Mouse (Mus musculus) kidney, embryonic 15.5 days (tissue): ENCODE results near the gene Cltb. TPM values are rescaled to one million over a fixed set of nuclear protein-coding genes. Genes with fewer than 3 reads are reported as not detected.
A peak's percentile ranks its signal among the peaks of the same experiment; 100 is the strongest.

Experiments used
- ATAC-seq: fragments of 200-750 bp; cut with Nextera tagmentation; replicated peaks from 2 replicates; pipeline ENCODE4 v1.8.0; 2017; ENCODE audit warnings: moderate TSS enrichment; ENCODE audit not compliant: low FRiP score
- H3K27ac ChIP-seq: fragments of 300-500 bp; sonication (generic); 2 replicates; pipeline ENCODE4 v1.5.1; 2015; ENCODE audit warnings: mild to moderate bottlenecking, inconsistent platforms
- H3K27me3 ChIP-seq: fragments of 300-500 bp; sonication (generic); 2 replicates; pipeline ENCODE4 v1.6.1; 2015; ENCODE audit warnings: inconsistent platforms
- H3K36me3 ChIP-seq: fragments of 300-500 bp; sonication (generic); 2 replicates; pipeline ENCODE4 v1.6.1; 2015; ENCODE audit warnings: inconsistent platforms
- H3K4me1 ChIP-seq: fragments of 300-500 bp; sonication (generic); 2 replicates; pipeline ENCODE4 v1.6.1; 2015; ENCODE audit warnings: inconsistent platforms
- H3K4me2 ChIP-seq: fragments of 300-500 bp; sonication (generic); 2 replicates; pipeline ENCODE4 v1.6.1; 2015; ENCODE audit warnings: moderate library complexity, mild to moderate bottlenecking, inconsistent platforms
- H3K4me3 ChIP-seq: fragments of 300-500 bp; sonication (generic); replicated peaks from 2 replicates; pipeline ENCODE4 v1.5.1; 2015; ENCODE audit warnings: mild to moderate bottlenecking, inconsistent platforms
- H3K9ac ChIP-seq: fragments of 300-500 bp; sonication (generic); 2 replicates; pipeline ENCODE4 v1.6.1; 2015; ENCODE audit warnings: mild to moderate bottlenecking, inconsistent platforms
- H3K9me3 ChIP-seq: fragments of 300-500 bp; sonication (generic); replicated peaks from 2 replicates; pipeline ENCODE4 v1.6.1; 2016; ENCODE audit warnings: inconsistent platforms
- WGBS: fragments of 180-500 bp; shearing (Covaris S2); methylation state at CpG from one replicate; pipeline ENCODE4 v1.1.7; 2015; ENCODE audit warnings: mixed read lengths; 5-methylcytosine and 5-hydroxymethylcytosine counted together
- polyA plus RNA-seq: library from polyadenylated mRNA; unstranded; fragments of >200 nt; fragmentation: Nextera tagmentation; extraction: Ambion mirVana; gene quantifications from 2 replicates; pipeline ENCODE4 v1.2.1, GENCODE M21; 2015

Gene Cltb
- polyA plus RNA-seq, 1 experiment from 2014 or later, result 45.6 TPM

- Histone ChIP-seq H3K4me1 (peaks cover 31% of the 10 kb centered on the region), H3K9me3 (no peaks in the 10 kb centered on the region), H3K9ac (no peak overlapping the region), H3K36me3 (peaks cover 14% of the 10 kb centered on the region), H3K4me2 (no peak overlapping the region), H3K27ac (no peak overlapping the region), H3K4me3 (no peak overlapping the region), H3K27me3 (0 out of 2 replicates have a peak, but pooled peaks cover 4% of the 10 kb centered on the region)
- ATAC-seq, result no peak
- WGBS, result 77% methylated on average over 4 of the region's 4 CpGs
Observed at GRCm38 (mm10) chr13:54572621-54573020, 38.5 kb downstream of the Cltb start.

GRCm38 (mm10) chr13:54571637-54572036 lies 39.5 kb downstream of the Cltb start:
- Histone ChIP-seq H3K9me3 (no peaks in the 10 kb centered on the region), H3K27ac (no peak overlapping the region), H3K4me3 (no peak overlapping the region), H3K4me2 (no peak overlapping the region), H3K36me3 (peaks cover 4% of the 10 kb centered on the region), H3K27me3 (0 out of 2 replicates have a peak, but pooled peaks cover 4% of the 10 kb centered on the region), H3K4me1 (peaks cover 26% of the 10 kb centered on the region), H3K9ac (no peak overlapping the region)
- no peak for ATAC-seq
- 54% methylated on average over 2 of the region's 2 CpGs for WGBS

- WGBS, result 79% methylated on average over 4 of the region's 4 CpGs
- H3K4me3 ChIP-seq, result no peak overlapping the region
- H3K9me3 ChIP-seq, result no peaks in the 10 kb centered on the region
- H3K4me1 ChIP-seq, result peaks cover 19% of the 10 kb centered on the region
- 0 out of 2 replicates have a peak, but pooled peaks cover 4% of the 10 kb centered on the region for H3K27me3 ChIP-seq
- H3K36me3 ChIP-seq, result no peaks in the 10 kb centered on the region
- no peak overlapping the region for H3K4me2 ChIP-seq
- no peak overlapping the region for H3K27ac ChIP-seq
- H3K9ac ChIP-seq, result no peak overlapping the region
- ATAC-seq, result no peak
Observed at GRCm38 (mm10) chr13:54570736-54571135, 40.4 kb downstream of the Cltb start.

- Histone ChIP-seq H3K4me2 (no peak overlapping the region), H3K9ac (no peak overlapping the region), H3K27ac (no peak overlapping the region), H3K36me3 (no peaks in the 10 kb centered on the region), H3K4me1 (peaks cover 18% of the 10 kb centered on the region), H3K27me3 (0 out of 2 replicates have a peak, but pooled peaks cover 4% of the 10 kb centered on the region), H3K9me3 (no peaks in the 10 kb centered on the region), H3K4me3 (no peak overlapping the region)
- 49% methylated on average over 1 of the region's 1 CpGs for WGBS
- no peak for ATAC-seq
Observed at GRCm38 (mm10) chr13:54569282-54569681, 41.9 kb downstream of the Cltb start.

- Histone ChIP-seq H3K9me3 (no peaks in the 10 kb centered on the region), H3K4me1 (peaks cover 21% of the 10 kb centered on the region), H3K4me2 (no peak overlapping the region), H3K27ac (no peak overlapping the region), H3K27me3 (no peaks in the 10 kb centered on the region), H3K4me3 (no peak overlapping the region), H3K9ac (no peak overlapping the region), H3K36me3 (no peaks in the 10 kb centered on the region)
- no peak for ATAC-seq
- 46% methylated on average over 5 of the region's 5 CpGs for WGBS
Observed at GRCm38 (mm10) chr13:54568380-54568779, 42.8 kb downstream of the Cltb start.

GRCm38 (mm10) chr13:54565594-54566345 lies 45.4 kb downstream of the Cltb start:
- H3K4me2 ChIP-seq, result peak overlapping the region; percentile 80
- H3K9ac ChIP-seq, result peak overlapping the region; percentile 96; the same call in 1 of the 2 replicates
- WGBS, result 35% methylated on average over 8 of the region's 8 CpGs
- H3K4me3 ChIP-seq, result peak overlapping the region; percentile 95
- peak; percentile 36 for ATAC-seq
- H3K27me3 ChIP-seq, result no peaks in the 10 kb centered on the region
- H3K4me1 ChIP-seq, result peaks cover 30% of the 10 kb centered on the region
- H3K36me3 ChIP-seq, result peaks cover 24% of the 10 kb centered on the region
- H3K27ac ChIP-seq, result peak overlapping the region; percentile 74
- H3K9me3 ChIP-seq, result no peaks in the 10 kb centered on the region

GRCm38 (mm10) chr13:54565201-54565581 lies 46.0 kb downstream of the Cltb start, which contains the start of gene 4833439L19Rik:
4833439L19Rik (minus strand) TSS chr13:54565435.
- Histone ChIP-seq H3K9me3 (no peaks in the 10 kb centered on the region), H3K27me3 (no peaks in the 10 kb centered on the region), H3K4me3 (peak within 1 kb of the TSS; percentile 95), H3K4me1 (peaks cover 30% of the 10 kb centered on the region), H3K4me2 (peak within 1 kb of the TSS; percentile 80), H3K9ac (peak within 1 kb of the TSS; percentile 96), H3K27ac (peak within 1 kb of the TSS; percentile 74), H3K36me3 (peaks cover 30% of the 10 kb centered on the region)
- peak; percentile 95 for ATAC-seq
- under 1% methylated on average over 27 of the region's 27 CpGs for WGBS

GRCm38 (mm10) chr13:54564232-54565200 lies 46.6 kb downstream of the Cltb start:
- 8% methylated on average over 45 of the region's 45 CpGs for WGBS
- H3K27ac ChIP-seq, result peak overlapping the region; percentile 74
- peak overlapping the region; percentile 95 for H3K4me3 ChIP-seq
- peak; percentile 45 for ATAC-seq
- H3K36me3 ChIP-seq, result peaks cover 36% of the 10 kb centered on the region
- H3K4me1 ChIP-seq, result peaks cover 30% of the 10 kb centered on the region
- no peaks in the 10 kb centered on the region for H3K9me3 ChIP-seq
- H3K27me3 ChIP-seq, result no peaks in the 10 kb centered on the region
- peak overlapping the region; percentile 80 for H3K4me2 ChIP-seq
- H3K9ac ChIP-seq, result peak overlapping the region; percentile 96

GRCm38 (mm10) chr13:54562562-54562961 lies 48.6 kb downstream of the Cltb start:
- Histone ChIP-seq H3K4me2 (no peak overlapping the region), H3K4me3 (no peak overlapping the region), H3K27me3 (no peaks in the 10 kb centered on the region), H3K4me1 (peaks cover 26% of the 10 kb centered on the region), H3K9ac (no peak overlapping the region), H3K9me3 (no peaks in the 10 kb centered on the region), H3K36me3 (peaks cover 56% of the 10 kb centered on the region), H3K27ac (0 out of 2 replicates have a peak overlapping the region, but pooled peaks have one; percentile 32)
- no peak for ATAC-seq
- 44% methylated on average over 7 of the region's 7 CpGs for WGBS

- H3K27me3 ChIP-seq, result no peaks in the 10 kb centered on the region
- H3K4me2 ChIP-seq, result no peak overlapping the region
- WGBS, result 93% methylated on average over 7 of the region's 7 CpGs
- no peak for ATAC-seq
- H3K4me3 ChIP-seq, result no peak overlapping the region
- H3K9ac ChIP-seq, result no peak overlapping the region
- no peaks in the 10 kb centered on the region for H3K9me3 ChIP-seq
- peaks cover 76% of the 10 kb centered on the region for H3K36me3 ChIP-seq
- H3K4me1 ChIP-seq, result peaks cover 20% of the 10 kb centered on the region
- no peak overlapping the region for H3K27ac ChIP-seq
Observed at GRCm38 (mm10) chr13:54560608-54561007, 50.5 kb downstream of the Cltb start.

- no peaks in the 10 kb centered on the region for H3K27me3 ChIP-seq
- H3K27ac ChIP-seq, result no peak overlapping the region
- H3K4me1 ChIP-seq, result peaks cover 16% of the 10 kb centered on the region
- no peaks in the 10 kb centered on the region for H3K9me3 ChIP-seq
- no peak overlapping the region for H3K9ac ChIP-seq
- H3K4me2 ChIP-seq, result no peak overlapping the region
- ATAC-seq, result no peak
- peaks cover 85% of the 10 kb centered on the region for H3K36me3 ChIP-seq
- H3K4me3 ChIP-seq, result no peak overlapping the region
- WGBS, result 94% methylated on average over 2 of the region's 2 CpGs
Observed at GRCm38 (mm10) chr13:54559656-54560055, 51.5 kb downstream of the Cltb start.

- Histone ChIP-seq H3K9me3 (no peaks in the 10 kb centered on the region), H3K4me1 (peaks cover 3% of the 10 kb centered on the region; the same call in 1 of the 2 replicates), H3K4me3 (no peak overlapping the region), H3K4me2 (no peak overlapping the region), H3K27ac (no peak overlapping the region), H3K27me3 (no peaks in the 10 kb centered on the region), H3K36me3 (peaks cover 97% of the 10 kb centered on the region), H3K9ac (no peak overlapping the region)
- no peak for ATAC-seq
- WGBS, result 96% methylated on average over 1 of the region's 1 CpGs
Observed at GRCm38 (mm10) chr13:54557652-54558051, 53.5 kb downstream of the Cltb start.
